Mouse (Mus musculus): ENCODE measurements around the gene Ubac2.

GRCm38 (mm10) chr14:121878176-121878858 lies at the start of gene Ubac2:
- TF ChIP-seq CTCF (conservative IDR thresholded peaks at IDR 0.05 in 1 of 2, IDR thresholded peaks at IDR 0.05 in 1 of 2; ENCODE audit: low read depth in 2 of 2, low read length in 2 of 2) (0 out of 4 replicates have a peak, but pooled peaks of 1 of the 2 experiments have one; percentile 1), POLR2A (IDR thresholded peaks at IDR 0.05; ENCODE audit: low read depth, low read length) (peak; percentile 85), JUND (conservative IDR thresholded peaks at IDR 0.05; ENCODE audit: low read depth, low read length) (no peak), ZMIZ1 (IDR thresholded peaks at IDR 0.05; ENCODE audit: low read depth, low read length) (peak; percentile 70; the same call in 1 of the 2 replicates), ZNF384 (IDR thresholded peaks at IDR 0.05; ENCODE audit: low read depth, low read length) (no peak), MAX (IDR thresholded peaks at IDR 0.05; ENCODE audit: low read length) (peak; percentile 86; the same call in 1 of the 2 replicates), EP300 (IDR thresholded peaks at IDR 0.05; ENCODE audit: low read length) (no peak), ZKSCAN1 (IDR thresholded peaks at IDR 0.05; ENCODE audit: borderline replicate concordance, low read depth, low read length) (no peak)

Data from CH12.LX (cell line).